Mouse (Mus musculus): Measurements from ENCODE around the gene Gm12789. TPM values are rescaled to one million over a fixed set of nuclear protein-coding genes. Genes with fewer than 3 reads are reported as not detected.
"Not testable (repeated sequence)": the region's sequence is repeated elsewhere in the genome, so short reads cannot be mapped to it uniquely, and the experiment has no call there.

The Gm12789 gene
- total RNA-seq (2021): not detected
- long read RNA-seq, experiment 1: 0 reads
- long read RNA-seq, experiment 2: 0 reads

- not testable (repeated sequence) for DNase-seq (ENCODE audit: low spot score in 2 of 2)
Measured at GRCm38 (mm10) chr4:101986326-101986725, at the start of gene Gm12789. Gm12789 (plus strand) TSS chr4:101986626.

- not testable (repeated sequence) for DNase-seq (ENCODE audit: low spot score in 2 of 2)
Measured at GRCm38 (mm10) chr4:101940107-101940506, 46.3 kb upstream of the Gm12789 start, which contains the start of gene Gm12794. Gm12794 (plus strand) TSS chr4:101940407.

- not testable (repeated sequence) for DNase-seq (ENCODE audit: low spot score in 2 of 2)
Measured at GRCm38 (mm10) chr4:101980949-101981348, 5.5 kb upstream of the Gm12789 start, which contains the start of gene Gm12790. Gm12790 (minus strand) TSS chr4:101981049.

GRCm38 (mm10) chr4:101985678-101986077 is 748 bp upstream of the Gm12789 start:
- no peak for DNase-seq (ENCODE audit: low spot score in 2 of 2)

- DNase-seq (ENCODE audit: low spot score in 2 of 2): no peak
Measured at GRCm38 (mm10) chr4:101997426-101997825, 11.0 kb downstream of the Gm12789 start.

- DNase-seq (ENCODE audit: low spot score in 2 of 2): peak; percentile 66 to 82
Measured at GRCm38 (mm10) chr4:101998267-101998922, 12.0 kb downstream of the Gm12789 start.

GRCm38 (mm10) chr4:102026619-102027018 is 40.2 kb downstream of the Gm12789 start:
- peak in 1 of 2 experiments; percentile 10 for DNase-seq (ENCODE audit: low spot score in 2 of 2)

Other genes starting within 250 kb of the Gm12789 start
- not detected for gene B020004J07Rik, start 142.6 kb upstream of the Gm12789 start, total RNA-seq (2021)
- gene C130073F10Rik, start 92.8 kb upstream of the Gm12789 start, total RNA-seq (2021): not detected
- not detected for gene Gm12800, start 77.5 kb upstream of the Gm12789 start, total RNA-seq (2021)
- not detected for gene Gm12794, start 46.2 kb upstream of the Gm12789 start, total RNA-seq (2021)
- gene Gm12790, start 5.6 kb upstream of the Gm12789 start, total RNA-seq (2021): not detected
- 10 to 100 TPM; 61.5 to 68.9 TPM for gene Pde4b, start 100.9 kb downstream of the Gm12789 start, total RNA-seq (2021)